Mouse (Mus musculus): ENCODE measurements around the gene Thrsp. TPM values are rescaled to one million over a fixed set of nuclear protein-coding genes. Genes with fewer than 3 reads are reported as not detected.

Thrsp gene
- polyA plus RNA-seq (2012; rRNA removed), result 1.9 and 2.5 TPM in 2 replicates

GRCm38 (mm10) chr7:97416906-97417777, at the start of gene Thrsp:
Gene Thrsp (minus strand): TSS chr7:97417730.

GRCm38 (mm10) chr7:97451023-97451422, 33.5 kb upstream of the Thrsp start, which contains the start of gene Kctd14:
Gene Kctd14 (plus strand): TSS chr7:97451323.

GRCm38 (mm10) chr7:97399960-97400715, 17.4 kb downstream of the Thrsp start, which contains the start of gene Ndufc2:
Gene Ndufc2 (plus strand): TSS chr7:97400003.

Other genes with a start within 250 kb of the Thrsp start
- 12.5 and 12.7 TPM in 2 replicates for gene Usp35, start 85.7 kb downstream of the Thrsp start, polyA plus RNA-seq (2012; rRNA removed)
- gene Kctd21, start 85.4 kb downstream of the Thrsp start, polyA plus RNA-seq (2012; rRNA removed), result 6.6 and 7.5 TPM in 2 replicates
- 28.5 and 30.6 TPM in 2 replicates for gene Alg8, start 46.1 kb downstream of the Thrsp start, polyA plus RNA-seq (2012; rRNA removed)
- 312 and 413 TPM in 2 replicates for gene Ndufc2, start 17.7 kb downstream of the Thrsp start, polyA plus RNA-seq (2012; rRNA removed)
- gene Kctd14, start 33.6 kb upstream of the Thrsp start, polyA plus RNA-seq (2012; rRNA removed), result 1.9 and 2.4 TPM in 2 replicates
- gene Ints4, start 63.2 kb upstream of the Thrsp start, polyA plus RNA-seq (2012; rRNA removed), result 78.7 and 83.3 TPM in 2 replicates
- gene Aamdc, start 161.8 kb upstream of the Thrsp start, polyA plus RNA-seq (2012; rRNA removed), result 44.3 and 46.6 TPM in 2 replicates
- gene Rsf1, start 162.2 kb upstream of the Thrsp start, polyA plus RNA-seq (2012; rRNA removed), result 16.9 and 17.3 TPM in 2 replicates